Comparison of ENCODE assay signal across 18 mouse cellular contexts in genomic region chr13:20307381-20307780, GRCm38 (mm10).
A peak's percentile ranks its signal among the peaks of the same experiment; 100 is the strongest.
DNase-seq lines count a peak whose midpoint lies in the region; TF ChIP-seq lines count a peak whose summit lies in the region.
"Had no signal": no experiment of that assay in that cellular context is flagged by ENCODE, and none has a peak within 500 bp of the region (broad histone marks: within the 10 kb centered on the region; RNA-seq: fewer than 3 reads in every experiment).

No protein-coding gene starts in this region.

- no peak overlapping the region for H3K4me3 ChIP-seq in left cerebral cortex, adult 2 months
- H3K4me3 ChIP-seq in olfactory bulb, adult 2 months (ENCODE audit: insufficient read depth, low read depth, low read length): no peak overlapping the region
- H3K4me3 ChIP-seq: embryonic facial prominence, embryonic 10.5 days; forebrain, embryonic 13.5 days; heart, embryonic 13.5 days; hindbrain, embryonic 15.5 days had no signal

- 73% methylated on average over 2 of the region's 2 CpGs for WGBS in olfactory bulb, adult 2 months

- peaks cover 7% of the 10 kb centered on the region for H3K4me1 ChIP-seq in olfactory bulb, adult 2 months (ENCODE audit: control insufficient read depth, insufficient read depth, low read length)

- intact Hi-C loops in left cerebral cortex, adult 2 months (cut with DNase I): loop anchor here (2.0 to 5.0 kb wide), 2 partner anchors 125 to 295 kb away; no protein-coding TSS in a partner anchor

- TF ChIP-seq POLR2A in brain, embryonic 14.5 days (IDR thresholded peaks at IDR 0.05; ENCODE audit: borderline replicate concordance, extremely low read depth, insufficient read depth, insufficient read length, poor library complexity, severe bottlenecking): no peak
- TF ChIP-seq POLR2A in olfactory bulb, adult 2 months (IDR thresholded peaks at IDR 0.05; ENCODE audit: insufficient read depth, low read depth, low read length): no peak

- DNase-seq in cerebellum, postnatal 25 days: peak; percentile 55 to 67
- DNase-seq in cerebellum, postnatal 4 days (ENCODE audit: low spot score in 2 of 2): no peak
- DNase-seq in left cerebral cortex, adult 2 months (ENCODE audit: extremely low spot score in 1 of 2, low spot score in 2 of 2): no peak
- no peak for DNase-seq in left cerebral cortex, adult 18-20 months (ENCODE audit: low spot score in 2 of 2)
- peak; percentile 25 for DNase-seq in brain, embryonic 14.5 days (ENCODE audit: low read depth)
- no peak for DNase-seq in T-cell, adult 2 months (ENCODE audit: low spot score)
- DNase-seq: adrenal gland, adult 8-10 months; adrenal gland, postnatal 36 days; cerebellum, adult 8-10 months; forebrain, postnatal 0 days; gastrocnemius, postnatal 36 days; heart, adult 11 months; heart, postnatal 36 days had no signal

- TF ChIP-seq CTCF in left cerebral cortex, adult 2 months (IDR thresholded peaks at IDR 0.05): no peak
- no peak for TF ChIP-seq CTCF in brain, embryonic 14.5 days (IDR thresholded peaks at IDR 0.05; ENCODE audit: borderline replicate concordance, extremely low read depth, insufficient read depth, insufficient read length)
- no peak for TF ChIP-seq CTCF in olfactory bulb, adult 2 months (IDR thresholded peaks at IDR 0.05; ENCODE audit: insufficient read depth, low read depth, low read length)

- H3K27ac ChIP-seq in left cerebral cortex, adult 2 months: peak overlapping the region; percentile 73; the same call in 1 of the 2 replicates
- peak overlapping the region; percentile 85 for H3K27ac ChIP-seq in olfactory bulb, adult 2 months (ENCODE audit: insufficient read depth, low read depth, low read length)
- H3K27ac ChIP-seq: embryonic facial prominence, embryonic 10.5 days; forebrain, embryonic 13.5 days; heart, embryonic 13.5 days; hindbrain, embryonic 15.5 days had no signal

Comparison
In these comparisons a context has a peak if more than half of its experiments do, and no peak if none do; other contexts are left out.
1. DNase-seq: peak in cerebellum, postnatal 25 days (2 of 2) and brain, embryonic 14.5 days (single experiment); none in cerebellum, postnatal 4 days (0 of 2), left cerebral cortex, adult 2 months (0 of 2), left cerebral cortex, adult 18-20 months (0 of 2) and T-cell, adult 2 months (single experiment).